Mouse (Mus musculus) adrenal gland, adult (tissue): ENCODE measurements at regions not wholly inside any gene's neighbourhood (a gene's known extent, or its start where the extent isn't known, plus 50 kb on each side); places are given as distances from the start of the nearest gene placed in this dataset.
A peak's percentile ranks its signal among the peaks of the same experiment; 100 is the strongest.
"Not testable (repeated sequence)": the region's sequence is repeated elsewhere in the genome, so short reads cannot be mapped to it uniquely, and the experiment has no call there.

ENCODE experiments used
- DNase-seq, 2 experiments: peaks; one replicate each; pipeline ENCODE4 v3.0.0; 2022 to 2023; ENCODE audit warnings: low spot score in 1 of 2; ENCODE audit not compliant: inconsistent age in 2 of 2

DNA sequence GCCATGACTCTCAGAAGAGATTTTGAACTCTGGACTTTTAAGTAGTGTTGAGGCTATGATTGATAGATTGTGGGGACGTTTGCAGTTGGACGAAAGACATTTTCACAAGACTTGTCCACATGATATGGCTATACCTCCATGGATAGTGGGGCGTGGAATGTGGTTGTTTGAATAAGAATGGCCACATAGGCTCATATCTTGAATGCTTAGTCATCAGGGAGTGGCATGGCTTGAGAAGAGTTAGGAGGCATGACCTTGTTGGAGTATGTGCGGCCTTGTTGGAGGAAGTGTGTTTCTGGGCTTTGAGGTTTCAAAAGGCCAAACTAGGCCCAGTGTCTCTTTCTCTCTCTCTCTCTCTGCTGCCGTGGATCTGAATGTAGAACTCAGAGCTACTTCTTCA lies 204.7 kb upstream of the Pclo start:
- DNase-seq: no peak

DNA sequence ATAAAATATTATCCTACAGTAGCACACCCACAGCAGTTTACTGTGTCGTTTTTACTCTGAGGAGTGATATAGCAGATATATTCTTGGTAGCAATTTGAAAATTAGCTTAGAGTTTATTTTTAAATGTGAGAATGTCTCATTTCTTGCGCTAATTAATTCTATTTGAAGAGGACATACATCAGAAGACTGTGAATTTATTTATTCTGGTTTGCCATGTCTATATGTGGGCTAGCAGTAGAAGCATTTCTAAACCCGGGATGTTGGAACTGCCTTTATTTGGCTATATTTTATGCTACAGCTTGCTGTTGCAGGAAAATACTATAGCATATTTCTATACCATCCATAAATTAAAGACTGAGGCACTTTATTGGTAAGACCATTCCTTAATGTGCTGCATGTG lies 203.0 kb upstream of the Pclo start:
- DNase-seq: no peak

DNA sequence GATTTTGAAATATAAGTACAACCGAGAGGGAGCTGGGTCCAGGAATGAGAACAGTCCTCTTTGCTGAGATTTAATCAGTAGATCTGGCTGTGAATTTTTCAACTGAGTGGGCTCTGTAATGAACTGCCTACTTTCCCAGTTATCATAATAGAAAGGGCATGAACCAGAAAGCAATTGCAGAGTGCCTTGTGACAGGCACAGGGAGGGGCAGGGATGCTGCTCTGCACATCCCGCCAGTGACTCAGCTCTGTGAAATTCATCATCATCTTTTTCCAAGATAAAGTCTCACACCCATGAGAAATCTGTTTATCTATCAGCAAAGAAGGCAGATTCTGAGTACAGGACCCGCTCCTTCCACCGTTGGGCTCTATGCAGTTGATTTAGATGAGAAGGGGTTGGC lies 194.5 kb upstream of the Pclo start:
- DNase-seq: no peak

DNA sequence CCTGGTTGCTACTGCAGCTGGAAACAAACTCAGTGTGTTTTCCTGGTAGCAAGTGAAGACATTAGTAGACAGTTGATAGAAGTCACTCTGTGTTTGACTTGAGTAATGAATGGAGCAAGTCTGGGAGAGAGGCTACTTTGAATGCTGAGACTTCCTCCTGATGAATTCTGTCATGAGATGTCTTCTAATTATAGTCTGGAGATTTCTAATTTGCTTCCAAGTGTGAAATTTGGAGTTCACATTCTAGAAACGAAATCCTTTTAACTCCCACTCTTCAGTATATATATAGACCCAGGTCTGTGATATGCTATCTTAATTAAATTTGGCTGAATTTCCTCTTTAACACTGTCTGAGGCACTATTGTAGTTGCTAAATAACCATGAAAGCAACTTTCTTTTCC lies 192.7 kb upstream of the Pclo start:
- DNase-seq: no peak

DNA sequence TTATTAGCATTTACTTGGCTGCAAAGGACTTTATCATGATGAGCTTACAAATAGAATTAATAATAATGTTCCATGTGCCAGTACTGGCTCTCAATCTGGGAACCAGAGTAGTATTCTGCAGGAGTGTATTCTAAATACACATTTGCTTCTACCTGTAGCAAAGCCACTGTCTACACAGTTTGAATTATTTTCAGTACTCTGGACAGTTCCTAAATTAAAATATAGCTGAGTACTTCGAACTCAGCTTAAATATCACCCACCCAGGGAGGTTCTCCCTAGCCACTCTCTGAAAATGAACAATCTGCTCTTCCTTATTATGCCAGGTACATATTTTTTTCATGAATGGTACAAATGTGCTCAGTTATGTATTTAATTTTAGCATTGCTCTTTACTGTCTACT lies 154.3 kb upstream of the Pclo start:
- no peak for DNase-seq

DNA sequence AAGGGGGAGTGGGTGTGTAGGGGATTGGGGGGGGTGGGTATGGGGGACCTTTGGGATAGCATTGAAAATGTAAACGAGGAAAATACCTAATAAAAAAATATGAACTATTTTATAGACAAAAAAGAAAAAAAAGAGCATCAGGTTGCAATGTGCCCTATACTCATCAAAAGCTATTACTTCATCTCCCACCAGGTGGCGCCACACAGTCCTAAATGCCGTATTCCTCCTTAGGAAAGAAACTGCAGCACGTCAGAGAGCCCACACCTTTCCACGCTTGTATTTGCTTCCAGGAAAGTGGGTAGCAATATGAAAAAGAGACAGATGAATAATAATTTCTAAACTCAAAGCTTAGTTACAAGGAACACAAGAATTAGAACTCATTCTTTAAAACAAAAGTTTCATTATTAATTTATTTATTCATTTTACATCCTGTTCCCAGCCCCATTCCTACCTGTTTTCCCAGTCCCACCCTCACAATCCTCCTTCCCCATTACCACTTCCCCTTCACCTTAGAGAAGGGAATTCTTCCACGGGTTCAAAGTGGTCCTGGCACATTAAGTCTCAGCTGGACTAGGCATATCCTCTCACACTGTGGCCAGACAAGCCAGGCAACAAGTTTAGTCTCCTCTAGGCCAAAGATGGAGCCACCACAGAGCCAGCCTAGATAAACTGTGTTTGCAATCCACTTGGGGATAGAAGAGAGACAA lies 125.4 kb upstream of the Pclo start:
- peak; percentile 23 to 81 for DNase-seq

DNA sequence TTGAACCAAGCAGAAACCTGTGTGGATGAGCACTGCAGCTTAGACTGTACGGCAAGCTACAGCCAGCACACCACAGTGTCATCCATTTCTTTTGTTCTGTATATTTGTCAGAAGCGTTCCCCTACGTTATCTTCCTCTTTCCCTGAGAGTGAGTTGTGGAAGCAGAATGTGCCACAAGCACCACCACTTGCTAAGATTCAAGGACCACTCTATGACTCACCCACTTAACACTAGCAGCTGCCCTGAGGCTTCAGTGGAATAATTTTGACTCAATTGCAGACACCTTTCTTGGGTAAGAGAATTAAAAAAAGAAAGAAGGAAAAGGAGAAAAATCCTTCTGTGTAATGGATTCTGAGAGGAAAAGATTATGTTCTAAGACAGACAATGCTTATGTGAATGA lies 122.9 kb upstream of the Pclo start:
- peak in 1 of 2 experiments; percentile 20 for DNase-seq

DNA sequence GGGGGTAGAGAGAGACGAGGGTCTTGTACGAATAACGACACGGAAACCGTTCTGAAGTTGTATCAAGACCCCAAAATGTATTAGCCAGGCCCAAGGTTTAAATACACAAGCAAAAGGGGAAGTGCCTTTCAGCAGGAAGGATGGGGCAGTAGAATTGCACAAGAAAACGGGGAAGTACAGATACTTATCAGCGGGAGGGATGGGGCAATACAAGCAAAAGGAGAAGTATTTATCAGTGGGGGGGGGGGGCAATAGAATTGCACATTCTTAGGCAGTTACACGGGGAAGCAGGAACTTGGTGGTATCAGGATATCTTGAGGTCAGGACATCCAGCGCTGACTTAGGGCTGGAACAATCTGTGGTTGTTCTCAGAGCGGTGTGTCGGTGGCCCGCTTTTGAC lies 111.3 kb upstream of the Pclo start:
- not testable (repeated sequence) for DNase-seq

DNA sequence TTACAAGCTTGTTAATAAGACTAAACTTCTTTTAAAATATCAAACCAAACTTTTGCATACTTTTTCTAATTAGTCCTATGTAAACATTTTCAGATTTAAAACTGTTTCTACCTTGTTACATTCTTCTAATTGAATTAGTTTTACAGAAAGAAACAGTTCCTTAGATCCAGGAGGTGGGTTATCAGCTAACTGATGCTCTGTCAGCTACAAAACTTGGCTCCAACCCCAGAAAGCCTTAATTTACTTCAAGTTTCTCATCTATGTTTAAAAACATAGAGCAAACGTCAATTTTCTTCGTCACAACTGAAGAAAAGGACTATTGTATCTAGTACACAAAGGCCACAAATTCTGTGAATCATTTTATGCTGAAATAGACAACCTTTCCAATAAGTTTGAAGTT lies 110.4 kb upstream of the Pclo start:
- DNase-seq: no peak

DNA sequence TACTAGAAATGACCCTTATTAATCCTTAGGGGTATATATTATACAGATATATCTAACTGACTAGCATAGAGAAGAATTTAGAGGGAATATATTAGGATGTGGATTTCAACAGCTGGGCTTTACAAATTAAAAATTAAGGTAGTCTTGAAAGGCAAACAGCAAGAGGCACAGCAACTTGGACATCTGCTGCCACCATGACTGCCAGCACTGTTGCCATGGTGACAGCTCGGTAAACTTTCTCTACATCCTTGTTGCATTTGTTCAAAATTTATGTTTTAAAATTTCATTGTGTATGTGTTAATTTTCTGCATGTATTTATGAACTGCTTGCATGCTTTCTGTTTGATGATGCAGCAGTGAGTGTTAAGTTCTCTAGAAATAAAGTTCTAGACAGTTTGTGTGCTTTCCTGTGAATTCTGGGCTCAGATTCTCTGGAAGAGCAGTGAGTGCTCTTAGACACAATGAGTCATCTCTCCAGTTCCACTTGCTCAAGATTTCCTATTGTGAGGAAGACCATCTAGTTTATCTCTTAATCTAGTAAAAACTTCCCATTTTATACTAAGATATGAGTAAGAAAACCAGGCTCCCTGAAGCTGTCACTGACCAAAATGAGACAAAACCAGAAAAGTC lies 99.4 kb upstream of the Pclo start:
- no peak for DNase-seq

DNA sequence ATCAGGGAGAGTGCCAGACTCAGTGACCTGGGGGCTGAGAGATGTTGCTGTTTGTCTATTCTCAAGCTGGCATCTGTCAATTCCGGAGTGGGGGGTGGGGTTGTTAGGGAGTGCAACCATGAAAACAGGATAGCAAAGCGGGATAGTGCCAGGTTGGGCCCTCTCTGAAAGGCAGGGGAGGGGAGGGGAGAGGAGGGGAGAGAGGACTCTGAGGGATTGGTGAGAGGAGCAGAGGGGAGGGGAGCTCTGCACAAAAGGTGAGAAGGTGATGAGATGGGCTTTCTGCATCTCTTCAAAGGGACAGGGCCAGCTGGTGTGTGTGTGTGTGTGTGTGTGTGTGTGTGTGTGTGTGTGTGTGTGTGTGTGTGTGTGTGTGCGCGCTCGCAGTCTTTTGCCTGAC lies 61.6 kb upstream of the Pclo start:
- no peak for DNase-seq
